Mouse (Mus musculus): Measurements from ENCODE around the gene Ubald2. TPM values are rescaled to one million over a fixed set of nuclear protein-coding genes. Genes with fewer than 3 reads are reported as not detected.
"Not testable (repeated sequence)": the region's sequence is repeated elsewhere in the genome, so short reads cannot be mapped to it uniquely, and the experiment has no call there.

Ubald2 gene
- polyA plus RNA-seq, 1 experiment from 2014 or later = 28.2 TPM

GRCm38 (mm10) chr11:116400560-116400959 lies 33.3 kb upstream of the Ubald2 start:
- Histone ChIP-seq H3K4me2 (no peak overlapping the region), H3K27me3 (no peaks in the 10 kb centered on the region), H3K27ac (no peak overlapping the region), H3K4me1 (replicated peaks) (peaks cover 10% of the 10 kb centered on the region), H3K9ac (no peak overlapping the region), H3K4me3 (replicated peaks) (no peak overlapping the region), H3K36me3 (peaks cover 8% of the 10 kb centered on the region), H3K9me3 (replicated peaks) (no peaks in the 10 kb centered on the region)
- DNase-seq = no peak
- 0 out of 2 replicates have a peak, but pooled peaks have one; percentile 31 for ATAC-seq (ENCODE audit: low read depth)
- 11% methylated on average over 4 of the region's 4 CpGs for WGBS (ENCODE audit: insufficient replicate concordance)

- WGBS (ENCODE audit: insufficient replicate concordance) = 59% methylated on average over 4 of the region's 4 CpGs
- no peak overlapping the region for H3K27ac ChIP-seq
- peaks cover 8% of the 10 kb centered on the region; the same call in 1 of the 2 replicates for H3K4me1 ChIP-seq (replicated peaks)
- DNase-seq = no peak
- H3K9me3 ChIP-seq (replicated peaks) = no peaks in the 10 kb centered on the region
- no peak overlapping the region for H3K9ac ChIP-seq
- no peak for ATAC-seq (ENCODE audit: low read depth)
- no peak overlapping the region for H3K4me2 ChIP-seq
- no peak overlapping the region for H3K4me3 ChIP-seq (replicated peaks)
- H3K36me3 ChIP-seq = no peaks in the 10 kb centered on the region
- no peaks in the 10 kb centered on the region for H3K27me3 ChIP-seq
Observed at GRCm38 (mm10) chr11:116405601-116406000, 28.3 kb upstream of the Ubald2 start.

GRCm38 (mm10) chr11:116406231-116406728 lies 27.6 kb upstream of the Ubald2 start:
- Histone ChIP-seq H3K27ac (no peak overlapping the region), H3K9ac (no peak overlapping the region), H3K27me3 (peaks cover 6% of the 10 kb centered on the region), H3K4me1 (replicated peaks) (peaks cover 6% of the 10 kb centered on the region; the same call in 1 of the 2 replicates), H3K4me3 (replicated peaks) (no peak overlapping the region), H3K4me2 (no peak overlapping the region), H3K36me3 (no peaks in the 10 kb centered on the region), H3K9me3 (replicated peaks) (no peaks in the 10 kb centered on the region)
- DNase-seq (no peak), ATAC-seq (ENCODE audit: low read depth) (no peak)
- 79% methylated on average over 16 of the region's 16 CpGs for WGBS (ENCODE audit: insufficient replicate concordance)

GRCm38 (mm10) chr11:116409008-116409407 lies 24.9 kb upstream of the Ubald2 start:
- no peak overlapping the region for H3K9ac ChIP-seq
- H3K4me1 ChIP-seq (replicated peaks) = peaks cover 29% of the 10 kb centered on the region
- WGBS (ENCODE audit: insufficient replicate concordance) = 69% methylated on average over 3 of the region's 3 CpGs
- H3K36me3 ChIP-seq = no peaks in the 10 kb centered on the region
- H3K9me3 ChIP-seq (replicated peaks) = no peaks in the 10 kb centered on the region
- ATAC-seq (ENCODE audit: low read depth) (no peak), DNase-seq (no peak)
- no peak overlapping the region for H3K4me2 ChIP-seq
- no peak overlapping the region for H3K4me3 ChIP-seq (replicated peaks)
- no peak overlapping the region for H3K27ac ChIP-seq
- peaks cover 31% of the 10 kb centered on the region for H3K27me3 ChIP-seq

GRCm38 (mm10) chr11:116410415-116410814 lies 23.5 kb upstream of the Ubald2 start:
- not testable (repeated sequence) for DNase-seq; H3K4me2 ChIP-seq; H3K36me3 ChIP-seq; H3K27ac ChIP-seq; H3K4me3 ChIP-seq (replicated peaks); H3K9me3 ChIP-seq (replicated peaks); ATAC-seq (ENCODE audit: low read depth); H3K9ac ChIP-seq
- Histone ChIP-seq H3K4me1 (replicated peaks) (peaks cover 29% of the 10 kb centered on the region), H3K27me3 (peaks cover 41% of the 10 kb centered on the region)
- 70% methylated on average over 4 of the region's 4 CpGs for WGBS (ENCODE audit: insufficient replicate concordance)

- peak overlapping the region; percentile 72 for H3K4me3 ChIP-seq (replicated peaks)
- no peak overlapping the region for H3K9ac ChIP-seq
- ATAC-seq (ENCODE audit: low read depth) (no peak), DNase-seq (no peak)
- H3K27me3 ChIP-seq = peaks cover 41% of the 10 kb centered on the region
- peak overlapping the region; percentile 99 for H3K4me2 ChIP-seq
- H3K36me3 ChIP-seq = no peaks in the 10 kb centered on the region
- WGBS (ENCODE audit: insufficient replicate concordance) = 36% methylated on average over 6 of the region's 6 CpGs
- H3K27ac ChIP-seq = no peak overlapping the region
- H3K4me1 ChIP-seq (replicated peaks) = peaks cover 25% of the 10 kb centered on the region
- H3K9me3 ChIP-seq (replicated peaks) = no peaks in the 10 kb centered on the region
Observed at GRCm38 (mm10) chr11:116411582-116411981, 22.3 kb upstream of the Ubald2 start.

- Histone ChIP-seq H3K9ac (peak overlapping the region; percentile 79), H3K9me3 (replicated peaks) (no peaks in the 10 kb centered on the region), H3K27ac (no peak overlapping the region), H3K36me3 (no peaks in the 10 kb centered on the region), H3K4me2 (peak overlapping the region; percentile 99), H3K27me3 (peaks cover 41% of the 10 kb centered on the region), H3K4me1 (replicated peaks) (peaks cover 25% of the 10 kb centered on the region), H3K4me3 (replicated peaks) (peak overlapping the region; percentile 72)
- WGBS (ENCODE audit: insufficient replicate concordance) = 2% methylated on average over 76 of the region's 76 CpGs
- ATAC-seq (ENCODE audit: low read depth) (peak; percentile 55), DNase-seq (no peak)
Observed at GRCm38 (mm10) chr11:116412028-116412827, 21.7 kb upstream of the Ubald2 start.

GRCm38 (mm10) chr11:116412904-116413630 lies 20.8 kb upstream of the Ubald2 start, which contains the start of gene Rnf157:
TSS of gene Rnf157 (minus strand) at chr11:116413032.
- DNase-seq (peak; percentile 61), ATAC-seq (ENCODE audit: low read depth) (peak; percentile 86)
- WGBS (ENCODE audit: insufficient replicate concordance) = 2% methylated on average over 74 of the region's 82 CpGs
- H3K36me3 ChIP-seq = no peaks in the 10 kb centered on the region
- H3K4me1 ChIP-seq (replicated peaks) = peaks cover 28% of the 10 kb centered on the region
- H3K4me2 ChIP-seq = peak within 1 kb of the TSS; percentile 99
- peaks cover 41% of the 10 kb centered on the region for H3K27me3 ChIP-seq
- H3K27ac ChIP-seq = no peak within 1 kb of the TSS
- peak within 1 kb of the TSS; percentile 72 for H3K4me3 ChIP-seq (replicated peaks)
- no peaks in the 10 kb centered on the region for H3K9me3 ChIP-seq (replicated peaks)
- H3K9ac ChIP-seq = peak within 1 kb of the TSS; percentile 79

- peaks cover 32% of the 10 kb centered on the region for H3K4me1 ChIP-seq (replicated peaks)
- H3K27me3 ChIP-seq = peaks cover 41% of the 10 kb centered on the region
- peak overlapping the region; percentile 79; the same call in 1 of the 2 replicates for H3K9ac ChIP-seq
- peak overlapping the region; percentile 99 for H3K4me2 ChIP-seq
- peak overlapping the region; percentile 72; the same call in 1 of the 2 replicates for H3K4me3 ChIP-seq (replicated peaks)
- 64% methylated on average over 4 of the region's 4 CpGs for WGBS (ENCODE audit: insufficient replicate concordance)
- no peak overlapping the region for H3K27ac ChIP-seq
- no peaks in the 10 kb centered on the region for H3K36me3 ChIP-seq
- no peaks in the 10 kb centered on the region for H3K9me3 ChIP-seq (replicated peaks)
- peak; percentile 5; the same call in 1 of the 2 replicates for ATAC-seq (ENCODE audit: low read depth)
- no peak for DNase-seq
Observed at GRCm38 (mm10) chr11:116413631-116414022, 20.3 kb upstream of the Ubald2 start.

GRCm38 (mm10) chr11:116416196-116416943 lies 17.5 kb upstream of the Ubald2 start:
- Histone ChIP-seq H3K27me3 (peaks cover 34% of the 10 kb centered on the region), H3K36me3 (no peaks in the 10 kb centered on the region), H3K4me2 (no peak overlapping the region), H3K4me1 (replicated peaks) (peaks cover 29% of the 10 kb centered on the region), H3K4me3 (replicated peaks) (no peak overlapping the region), H3K9me3 (replicated peaks) (no peaks in the 10 kb centered on the region), H3K27ac (no peak overlapping the region), H3K9ac (no peak overlapping the region)
- DNase-seq = no peak
- 63% methylated on average over 6 of the region's 6 CpGs for WGBS (ENCODE audit: insufficient replicate concordance)
- ATAC-seq (ENCODE audit: low read depth) = no peak

- Histone ChIP-seq H3K9ac (no peak overlapping the region), H3K9me3 (replicated peaks) (no peaks in the 10 kb centered on the region), H3K4me3 (replicated peaks) (no peak overlapping the region), H3K27ac (no peak overlapping the region), H3K4me1 (replicated peaks) (peaks cover 22% of the 10 kb centered on the region), H3K27me3 (peaks cover 27% of the 10 kb centered on the region), H3K36me3 (no peaks in the 10 kb centered on the region), H3K4me2 (no peak overlapping the region)
- ATAC-seq (ENCODE audit: low read depth) (no peak), DNase-seq (no peak)
- WGBS (ENCODE audit: insufficient replicate concordance) = 77% methylated on average over 5 of the region's 5 CpGs
Observed at GRCm38 (mm10) chr11:116417054-116417453, 16.8 kb upstream of the Ubald2 start.
